Mouse (Mus musculus): ENCODE measurements around the gene Smad1. TPM values are rescaled to one million over a fixed set of nuclear protein-coding genes. Genes with fewer than 3 reads are reported as not detected.
"Not testable (repeated sequence)": the region's sequence is repeated elsewhere in the genome, so short reads cannot be mapped to it uniquely, and the experiment has no call there.

Gene Smad1
- 10 to 100 TPM in 1 of 4 experiments, 1 to 10 TPM in 3; 7.5 to 10.3 (median 8.8) TPM for total RNA-seq (2022)

DNA sequence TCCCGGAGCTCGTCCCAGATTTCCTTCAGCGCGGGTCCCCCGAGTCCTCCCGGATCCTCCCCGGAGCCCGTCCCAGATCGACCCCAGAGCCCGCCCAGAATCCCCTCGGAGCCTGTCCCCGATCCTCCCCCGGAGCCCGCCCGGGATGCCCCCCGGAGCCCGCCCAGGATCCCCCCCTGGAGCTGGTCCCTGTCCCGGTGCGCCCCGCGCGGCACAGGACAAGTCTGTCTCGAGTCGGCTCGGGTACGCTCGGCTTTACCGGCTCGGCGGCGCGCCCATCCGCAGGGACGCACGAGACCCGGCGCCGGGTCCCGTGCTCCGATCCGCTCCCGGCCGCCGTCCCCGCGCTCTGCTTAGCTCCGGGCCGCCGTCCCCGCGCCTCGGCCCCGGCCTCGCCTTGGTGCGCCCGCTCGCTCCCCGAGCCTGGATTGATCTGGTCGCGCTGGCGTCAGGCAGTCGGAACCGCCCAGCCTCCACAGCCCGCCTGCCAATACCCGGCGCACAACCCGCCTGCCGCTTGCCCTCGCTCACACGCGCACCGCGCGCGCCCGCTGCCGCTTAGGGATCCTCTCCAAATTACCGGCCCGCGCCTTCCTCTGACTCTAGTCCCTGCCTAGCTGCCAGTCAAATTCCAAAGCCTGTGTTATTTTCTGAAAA, at the start of gene Smad1:
Gene Smad1 (minus strand): TSS at position 525 of the 657 bp plus-strand sequence.
- DNase-seq (ENCODE audit: low spot score in 2 of 2): peak; percentile 89 to 90

DNA sequence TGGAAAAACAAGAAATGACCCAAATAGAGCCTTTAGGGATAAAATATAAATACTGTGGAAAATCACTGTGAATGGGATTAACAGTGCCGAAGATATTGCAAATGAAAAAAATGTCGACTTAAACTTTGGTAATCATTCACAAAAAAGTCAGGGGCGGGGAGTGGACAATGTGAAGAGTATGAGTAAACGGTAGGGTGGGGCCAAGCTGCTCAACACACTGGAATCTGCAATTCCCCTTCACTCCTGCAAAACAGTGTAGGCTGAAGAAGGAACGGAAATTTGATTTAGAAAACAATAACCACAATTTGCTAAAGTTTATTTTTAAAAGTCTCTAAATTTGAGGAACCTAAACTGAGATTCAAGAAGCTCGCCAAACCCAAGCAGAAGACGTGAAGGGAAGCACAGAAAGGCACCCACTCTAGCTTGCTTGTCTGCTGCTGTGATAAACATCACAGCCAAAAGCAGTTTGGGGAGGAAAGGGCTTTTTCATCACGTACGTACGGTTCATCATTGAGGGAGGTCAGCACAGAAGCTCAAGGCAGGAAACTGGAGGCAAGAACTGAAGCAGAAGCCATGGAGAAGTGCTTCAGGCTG, 48.0 kb upstream of the Smad1 start:
- DNase-seq (ENCODE audit: low spot score in 2 of 2): no peak

- no peak for DNase-seq (ENCODE audit: low spot score in 2 of 2)
These were observed 44.3 kb upstream of the Smad1 start for GRCm38 (mm10) chr8:79443460-79444098.

GRCm38 (mm10) chr8:79433953-79434500, 34.7 kb upstream of the Smad1 start:
- DNase-seq (ENCODE audit: low spot score in 2 of 2): no peak

GRCm38 (mm10) chr8:79414907-79415306, 15.6 kb upstream of the Smad1 start:
- no peak for DNase-seq (ENCODE audit: low spot score in 2 of 2)

GRCm38 (mm10) chr8:79410501-79410900, 11.2 kb upstream of the Smad1 start:
- no peak for DNase-seq (ENCODE audit: low spot score in 2 of 2)

DNA sequence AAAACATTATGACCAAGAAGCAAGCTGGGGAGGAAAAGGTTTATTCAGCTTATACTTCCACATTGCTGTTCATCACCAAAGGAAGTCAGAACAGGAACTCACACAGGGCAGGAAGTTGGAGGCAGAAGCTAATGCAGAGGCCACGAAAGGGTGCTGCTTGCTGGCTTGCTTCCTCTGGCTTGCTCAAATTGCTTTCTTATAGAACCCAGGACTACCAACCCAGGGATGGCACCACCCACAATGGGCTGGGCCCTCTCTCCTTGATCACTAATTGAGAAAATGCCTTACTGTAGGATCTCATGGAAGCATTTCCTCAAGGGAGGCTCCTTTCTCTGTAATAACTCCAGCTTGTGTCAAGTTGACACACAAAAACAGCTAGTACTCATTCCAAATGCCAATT, 8.0 kb upstream of the Smad1 start:
- DNase-seq (ENCODE audit: low spot score in 2 of 2): not testable (repeated sequence)

GRCm38 (mm10) chr8:79404895-79405557, 5.7 kb upstream of the Smad1 start:
- DNase-seq (ENCODE audit: low spot score in 2 of 2): no peak

GRCm38 (mm10) chr8:79400671-79401070, 1.4 kb upstream of the Smad1 start:
- no peak for DNase-seq (ENCODE audit: low spot score in 2 of 2)

- DNase-seq (ENCODE audit: low spot score in 2 of 2): no peak
These were observed 902 bp downstream of the Smad1 start for GRCm38 (mm10) chr8:79398251-79398981.

GRCm38 (mm10) chr8:79397705-79398250, 1.5 kb downstream of the Smad1 start:
- DNase-seq (ENCODE audit: low spot score in 2 of 2): no peak

- no peak for DNase-seq (ENCODE audit: low spot score in 2 of 2)
These were observed 2.4 kb downstream of the Smad1 start for GRCm38 (mm10) chr8:79396911-79397310.

- no peak for DNase-seq (ENCODE audit: low spot score in 2 of 2)
These were observed 5.3 kb downstream of the Smad1 start for GRCm38 (mm10) chr8:79394009-79394408.

DNA sequence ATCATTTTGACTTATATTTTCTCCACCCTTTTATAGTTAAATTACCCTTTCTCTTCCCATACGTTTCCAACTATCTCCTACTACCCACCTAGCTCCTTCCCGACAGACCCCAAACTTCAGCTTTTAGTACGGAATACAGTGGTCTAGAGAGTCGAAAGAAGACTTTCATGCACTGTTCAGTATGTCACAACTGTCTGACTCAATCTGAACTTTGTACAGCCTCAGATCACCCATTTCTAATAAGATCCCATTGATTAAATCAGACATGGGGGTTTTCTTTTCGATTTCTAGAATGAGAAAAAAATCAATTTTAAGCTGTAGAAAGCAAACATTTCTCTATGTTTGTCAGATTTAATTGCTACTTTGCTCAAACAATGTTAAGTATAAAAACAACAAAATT, 6.1 kb downstream of the Smad1 start:
- DNase-seq (ENCODE audit: low spot score in 2 of 2): no peak

- no peak for DNase-seq (ENCODE audit: low spot score in 2 of 2)
These were observed 6.7 kb downstream of the Smad1 start for GRCm38 (mm10) chr8:79392649-79393048.

DNA sequence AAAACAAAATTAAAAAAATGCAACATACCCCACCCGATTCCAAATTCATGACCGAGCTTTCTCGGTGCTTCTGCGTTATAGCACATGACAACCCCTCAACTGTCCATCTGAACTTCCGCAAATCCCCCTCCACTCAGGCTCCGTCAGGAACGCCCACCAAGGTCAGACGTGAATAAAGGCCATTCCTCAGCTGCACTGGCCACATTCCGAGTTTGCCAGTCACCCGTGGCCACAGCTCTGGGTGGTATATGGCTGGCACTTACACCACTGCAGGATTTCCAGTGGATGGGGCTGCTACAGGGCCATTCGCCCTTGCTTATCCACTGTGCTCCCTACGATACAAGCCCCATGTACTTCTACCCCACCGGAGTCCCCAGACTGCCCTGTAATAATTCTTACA, 7.9 kb downstream of the Smad1 start:
- DNase-seq (ENCODE audit: low spot score in 2 of 2): no peak

DNA sequence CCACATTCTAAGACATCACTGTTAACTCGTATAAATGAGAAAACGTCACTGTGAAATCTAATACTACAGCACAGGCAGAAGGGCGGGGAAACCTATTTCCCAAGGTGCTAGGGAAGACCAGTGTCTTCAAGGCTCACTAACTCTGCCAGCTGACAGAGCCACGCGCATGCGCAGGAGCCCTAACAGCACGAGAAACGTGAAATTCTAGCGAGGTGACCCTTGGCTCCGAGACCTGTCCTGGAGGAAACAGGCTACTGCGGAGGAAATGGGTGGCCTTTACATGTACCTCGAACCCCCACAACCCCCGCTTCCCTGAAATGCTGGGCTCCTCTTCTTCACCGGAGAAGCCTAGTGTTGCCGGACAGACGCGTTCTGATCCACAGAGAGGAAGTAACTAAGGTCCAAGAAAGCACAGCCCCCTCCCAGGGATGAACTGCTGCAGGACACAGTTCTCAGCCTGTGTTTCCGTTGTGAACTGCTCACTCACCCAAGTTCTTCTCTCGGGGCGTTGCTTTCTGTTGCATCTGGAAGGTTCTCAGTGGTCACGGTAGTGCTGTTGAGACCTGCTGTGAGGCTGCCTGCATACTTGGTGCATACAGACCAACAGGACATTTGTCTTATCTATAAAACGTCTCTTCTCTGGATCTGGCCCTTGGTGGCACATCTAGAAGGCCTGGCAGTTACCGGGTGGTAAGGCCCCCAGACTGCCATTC, 10.1 kb downstream of the Smad1 start:
- no peak for DNase-seq (ENCODE audit: low spot score in 2 of 2)

DNA sequence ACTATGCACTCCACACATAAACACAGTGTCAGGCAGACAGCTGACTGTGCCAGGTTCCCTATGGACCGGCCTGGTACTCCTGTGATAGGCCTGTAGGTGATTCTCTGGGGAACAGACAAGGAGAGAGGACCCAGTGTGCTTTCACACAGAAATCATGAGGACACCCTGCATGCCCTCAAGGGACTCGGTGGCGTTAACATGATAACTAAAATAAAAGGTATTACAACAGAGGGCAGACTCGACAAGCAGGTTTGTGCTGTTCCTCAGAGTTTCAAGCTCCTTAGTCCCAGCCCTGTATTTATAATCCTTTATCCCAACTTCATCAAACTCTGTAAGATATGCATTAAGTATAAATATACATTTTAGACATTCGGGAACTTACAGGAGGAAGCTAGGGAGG, 12.5 kb downstream of the Smad1 start:
- DNase-seq (ENCODE audit: low spot score in 2 of 2): no peak

DNA sequence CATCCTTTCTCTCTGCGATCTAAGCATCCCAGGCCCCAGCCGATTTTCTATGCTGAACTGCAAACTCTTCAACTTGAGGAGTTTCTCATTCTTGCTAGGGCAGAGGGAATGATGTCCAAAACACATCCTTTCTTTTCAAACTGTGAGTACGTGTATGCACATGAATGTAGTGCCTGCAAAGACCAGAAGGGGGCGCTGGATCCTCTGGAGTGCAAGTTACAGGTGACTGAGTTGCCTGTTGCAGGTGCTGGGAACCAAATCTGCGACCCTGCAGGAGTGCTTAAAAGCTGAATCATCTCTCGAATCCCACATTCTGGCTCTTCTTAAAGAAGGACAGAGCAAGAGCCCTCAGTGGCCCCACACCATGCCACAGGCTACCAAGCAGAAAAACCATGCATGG, 13.0 kb downstream of the Smad1 start:
- no peak for DNase-seq (ENCODE audit: low spot score in 2 of 2)

Data from gastrocnemius, adult 8-10 months (tissue).